Mouse (Mus musculus) heart, postnatal 10 days (tissue): ENCODE data around the gene Rem1. TPM values are rescaled to one million over a fixed set of nuclear protein-coding genes. Genes with fewer than 3 reads are reported as not detected.
A peak's percentile ranks its signal among the peaks of the same experiment; 100 is the strongest.

Experiments
- DNase-seq, 2 experiments: peaks; one replicate each; pipeline ENCODE4 v3.0.0; 2021
- intact Hi-C: fragments of 180-260 bp; cut with DNase I; formaldehyde crosslinking; loops from one replicate; pipeline ENCODE4 v1.15.1; 2025
- total RNA-seq, 2 experiments: library from RNA; stranded (reverse); gene quantifications; 2 replicates each; pipeline ENCODE4 v1.2.3; 2021

Gene Rem1
- total RNA-seq, 2 experiments from 2014 or later, result 12.9 to 15.3 TPM

DNA sequence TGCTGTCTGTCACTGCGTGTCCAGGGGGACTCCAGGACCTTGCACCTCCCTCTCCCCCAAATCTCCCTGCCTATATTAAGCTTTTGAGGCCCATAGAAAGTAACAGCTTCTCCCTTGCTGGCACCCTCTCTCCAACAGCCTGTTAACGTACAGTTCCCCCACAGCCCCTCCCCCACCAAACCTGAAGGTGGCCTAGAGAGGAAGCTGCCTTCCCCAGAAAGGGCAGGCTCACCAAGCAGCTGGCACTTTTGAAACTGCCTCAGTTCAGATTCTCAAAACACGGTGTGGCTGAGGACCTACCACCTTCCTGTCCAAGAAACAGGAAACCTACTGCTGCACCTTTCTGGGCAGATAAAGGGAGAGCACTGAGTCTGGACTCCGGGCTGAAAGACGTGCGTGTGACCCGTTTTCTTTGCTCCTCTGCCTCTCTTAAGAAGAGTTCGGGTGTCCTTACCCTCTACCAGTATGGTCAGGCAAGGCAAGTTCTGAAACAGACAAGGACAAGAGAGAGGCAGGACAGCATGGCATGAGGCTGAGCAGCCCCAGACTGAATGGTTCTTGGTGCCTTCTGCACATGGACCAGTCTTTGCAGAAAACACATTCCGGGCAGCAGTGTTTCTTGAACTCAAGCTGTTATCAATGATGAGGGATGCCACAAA lies 44.4 kb downstream of the Rem1 start:
- intact Hi-C loops, result no loop called here
- DNase-seq, result no peak

DNA sequence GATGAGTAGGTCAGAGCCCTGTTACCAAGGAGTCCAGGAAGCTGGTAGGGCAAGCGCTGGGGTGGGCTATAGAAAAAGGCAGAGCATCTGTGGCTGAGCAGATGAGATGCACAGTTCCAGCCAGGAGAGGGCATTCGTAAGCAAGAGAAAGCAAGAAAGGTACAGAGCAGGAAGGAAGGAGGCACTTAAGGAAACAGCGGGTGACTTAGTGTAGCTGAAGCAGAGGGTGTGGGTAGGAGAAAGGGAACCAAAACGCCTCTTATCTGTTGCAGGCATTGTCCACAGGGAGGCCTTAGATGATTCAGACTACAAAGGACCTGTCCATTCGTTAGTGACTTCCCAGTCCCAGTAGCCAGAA lies 44.9 kb downstream of the Rem1 start:
- DNase-seq, result peak; percentile 52 to 54
- intact Hi-C loops, result no loop called here

DNA sequence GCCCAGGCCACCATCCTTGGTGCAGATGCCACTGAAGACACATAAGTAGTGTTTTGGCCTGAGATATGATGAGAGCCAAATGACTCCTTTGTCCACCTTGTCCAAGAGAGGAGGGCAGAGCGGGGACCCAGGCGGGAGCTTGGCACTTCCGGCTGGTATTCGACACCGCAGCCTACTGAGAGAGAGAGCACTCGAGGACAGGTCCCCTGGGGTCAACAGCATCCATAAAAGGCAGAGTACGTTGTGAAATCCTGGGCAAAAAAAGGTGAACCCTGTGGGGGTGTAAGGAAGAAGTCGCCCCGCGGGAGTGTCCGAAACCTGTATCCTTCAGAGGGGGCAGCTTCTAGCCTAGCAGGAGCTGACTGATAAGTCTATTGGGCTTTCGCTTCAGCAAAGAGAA lies 45.4 kb downstream of the Rem1 start:
- no peak for DNase-seq
- intact Hi-C loops, result no loop called here

DNA sequence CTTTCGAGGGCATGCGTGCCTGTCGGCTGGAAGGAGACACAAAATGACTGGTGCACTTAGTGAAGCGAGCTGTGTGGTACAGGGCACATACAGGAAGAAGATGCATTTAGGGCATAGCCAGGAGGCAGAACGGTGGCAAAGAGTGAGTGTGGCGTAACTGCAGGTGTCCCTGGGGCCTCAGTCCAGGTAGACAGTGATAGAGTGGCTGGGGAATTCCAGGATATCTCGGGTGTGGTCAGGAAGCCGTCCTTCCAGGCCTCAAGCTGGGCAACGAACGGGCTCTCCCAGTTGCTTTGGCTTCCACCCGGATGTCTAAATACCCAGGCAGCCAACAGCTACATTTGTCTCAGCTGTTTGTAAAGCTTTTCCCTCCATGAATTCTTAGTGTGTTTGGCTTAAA lies 47.4 kb downstream of the Rem1 start:
- no peak for DNase-seq
- intact Hi-C loops, result no loop called here

DNA sequence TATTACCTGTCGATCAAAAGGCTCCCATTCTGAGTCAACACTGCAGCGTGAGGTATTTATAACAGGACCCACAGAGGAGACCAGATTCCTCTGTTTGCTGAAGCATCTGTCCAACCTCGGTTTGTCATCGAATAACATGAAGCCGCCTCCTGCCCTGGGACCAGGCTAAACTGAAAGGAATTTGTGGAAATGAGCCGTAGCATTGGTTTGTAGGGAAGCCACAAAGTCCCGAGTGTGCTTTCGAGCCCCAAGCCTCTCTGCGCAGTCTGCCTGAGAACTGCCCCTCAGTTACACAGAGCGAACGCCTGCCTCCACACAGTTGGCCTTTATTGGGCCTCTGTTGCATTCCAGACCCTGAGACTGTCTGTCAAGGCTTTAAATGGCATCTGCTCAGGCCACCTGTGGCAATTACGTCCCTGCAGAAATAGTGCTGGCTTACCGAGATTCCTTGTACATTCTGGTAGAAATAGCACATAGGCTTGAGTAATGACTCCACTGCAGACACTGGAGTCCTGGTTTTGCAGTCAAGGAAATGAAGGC lies 48.6 kb downstream of the Rem1 start:
- no peak for DNase-seq

DNA sequence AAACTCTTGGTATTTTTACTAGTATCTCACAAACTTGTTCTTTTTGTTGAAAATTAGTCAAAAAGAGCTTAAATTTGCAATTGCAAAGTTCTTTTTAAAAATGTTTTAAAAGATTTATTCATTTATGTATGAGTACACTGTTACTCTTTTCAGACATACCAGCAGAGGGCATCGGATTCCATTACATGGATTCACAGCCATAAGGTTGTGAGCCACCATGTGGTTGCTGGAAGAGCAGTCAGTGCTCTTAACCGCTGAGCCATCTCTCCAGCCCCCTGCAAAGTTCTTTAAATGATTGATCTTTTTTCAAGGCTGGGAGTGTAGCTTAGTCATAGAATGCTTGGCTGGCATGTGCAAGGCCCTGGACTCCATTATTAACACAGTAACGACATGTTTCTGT lies 51.6 kb downstream of the Rem1 start:
- intact Hi-C loops, result loop anchor here (5.0 kb wide), 1 partner anchor 61 kb away; no protein-coding TSS in a partner anchor

More for the DNA sequence above, 48.6 kb downstream of the Rem1 start:
- intact Hi-C loops, result loop anchor here (5.0 kb wide), 1 partner anchor 58 kb away; no protein-coding TSS in a partner anchor

DNA sequence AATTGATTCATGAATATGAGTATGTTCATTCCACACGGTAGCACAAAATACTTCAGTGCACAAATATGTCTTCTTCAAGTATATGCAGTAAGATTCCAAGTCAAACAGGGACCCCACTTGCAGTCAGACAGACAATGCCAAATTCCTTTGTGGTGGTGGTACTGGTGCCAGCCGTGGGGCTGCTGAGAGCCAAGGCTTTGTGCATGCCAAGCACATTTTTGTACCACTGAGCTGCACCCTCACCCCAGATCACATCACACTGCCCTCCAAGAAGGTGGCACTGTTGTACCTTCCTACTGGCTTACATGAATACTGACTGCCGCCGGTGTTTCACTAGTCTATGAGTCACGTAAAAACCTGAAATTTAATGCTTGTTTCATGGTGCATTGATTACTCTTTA lies 52.2 kb downstream of the Rem1 start:
- no peak for DNase-seq
- intact Hi-C loops, result loop anchor here (5.0 kb wide), 1 partner anchor 62 kb away; no protein-coding TSS in a partner anchor

More for the DNA sequence above, 51.6 kb downstream of the Rem1 start:
- peak; percentile 50 to 66 for DNase-seq

DNA sequence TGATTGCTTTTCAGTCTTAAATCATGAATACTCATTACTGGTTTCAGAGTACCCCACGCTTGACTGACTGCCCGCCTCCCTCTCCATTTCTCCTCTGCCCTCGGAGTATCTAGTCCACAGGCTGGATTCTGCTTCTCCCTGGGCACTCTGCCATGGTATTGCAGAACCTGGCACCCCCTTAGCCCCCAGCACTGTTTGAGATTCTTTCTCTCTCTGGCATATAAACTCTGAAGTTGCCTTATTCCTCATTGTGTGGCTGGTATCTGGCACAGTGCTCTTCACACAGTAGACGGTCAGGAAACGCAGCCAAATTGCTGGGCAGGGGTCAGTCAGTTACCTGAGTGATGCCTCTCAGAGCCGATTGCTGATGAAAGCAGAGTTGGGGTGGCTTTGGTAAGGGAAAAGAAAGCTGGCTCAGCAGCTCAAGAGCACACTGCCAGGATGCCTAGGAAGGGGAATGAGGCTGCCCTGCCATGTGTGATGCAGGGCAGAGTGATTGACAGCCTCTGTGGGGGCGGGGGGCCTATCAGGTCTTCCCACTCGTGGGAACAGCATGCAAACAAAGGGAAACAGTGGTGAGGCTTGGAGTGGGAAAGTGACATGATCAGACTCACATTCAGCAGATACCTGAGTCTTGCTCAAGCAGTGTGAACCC lies 53.1 kb downstream of the Rem1 start:
- intact Hi-C loops, result loop anchor here (5.0 kb wide), 1 partner anchor 63 kb away; no protein-coding TSS in a partner anchor
- DNase-seq, result no peak

DNA sequence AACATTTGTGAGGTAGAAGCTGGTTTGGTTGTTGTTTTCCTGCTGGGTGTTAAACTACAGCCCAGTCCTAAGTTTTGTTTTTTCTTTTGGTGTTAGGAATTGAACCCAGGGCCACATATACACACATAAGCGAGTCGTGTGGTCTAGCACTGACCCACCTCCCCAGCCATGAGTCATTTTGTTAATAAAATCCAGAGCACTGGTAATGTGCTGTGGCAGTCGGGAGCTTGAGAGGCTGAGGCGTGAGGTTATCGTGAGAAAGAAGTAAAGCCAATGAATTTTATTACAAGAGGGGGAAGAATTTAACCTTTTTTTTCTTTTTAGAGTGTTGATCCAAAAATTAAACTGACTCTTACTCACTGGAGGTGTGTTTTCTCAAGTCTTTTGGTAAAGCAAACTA lies 56.3 kb downstream of the Rem1 start:
- intact Hi-C loops, result no loop called here
- DNase-seq, result no peak

Other genes with a start within 250 kb of the Rem1 start
- gene Sox12, start 228.9 kb upstream of the Rem1 start, total RNA-seq, result 10 to 100 TPM; 26.3 to 37.8 TPM
- 10 to 100 TPM; 18.0 to 18.1 TPM for gene Zcchc3, start 211.9 kb upstream of the Rem1 start, total RNA-seq
- 1 to 10 TPM; 3.7 to 4.3 TPM for gene 6820408C15Rik, start 211.4 kb upstream of the Rem1 start, total RNA-seq
- gene Defb23, start 162.3 kb upstream of the Rem1 start, total RNA-seq, result not detected
- gene Defb20, start 149.9 kb upstream of the Rem1 start, total RNA-seq, result not detected
- not detected for gene Defb22, start 136.8 kb upstream of the Rem1 start, total RNA-seq
- gene Defb26, start 115.3 kb upstream of the Rem1 start, total RNA-seq, result not detected
- gene Defb28, start 108.7 kb upstream of the Rem1 start, total RNA-seq, result not detected
- not detected for gene Defb29, start 86.9 kb upstream of the Rem1 start, total RNA-seq
- not detected for gene Gm17416, start 57.6 kb upstream of the Rem1 start, total RNA-seq
- not detected for gene Defb21, start 54.2 kb upstream of the Rem1 start, total RNA-seq
- gene Defb19, start 46.6 kb upstream of the Rem1 start, total RNA-seq, result not detected
- gene Defb45, start 27.6 kb upstream of the Rem1 start, total RNA-seq, result not detected
- not detected for gene Defb36, start 22.6 kb upstream of the Rem1 start, total RNA-seq
- not detected for gene Defb25, start 3.9 kb upstream of the Rem1 start, total RNA-seq
- gene H13, start 42.5 kb downstream of the Rem1 start, total RNA-seq, result 10 to 100 TPM; 47.6 to 51.4 TPM
- gene Mcts2, start 60.1 kb downstream of the Rem1 start, total RNA-seq, result 10 to 100 TPM; 17.8 to 19.1 TPM
- 10 to 100 TPM; 72.9 to 84.2 TPM for gene Id1, start 109.3 kb downstream of the Rem1 start, total RNA-seq
- gene Cox4i2, start 127.2 kb downstream of the Rem1 start, total RNA-seq, result 10 to 100 TPM; 17.9 to 22.4 TPM
- 10 to 100 TPM; 40.0 to 72.4 TPM for gene Bcl2l1, start 204.8 kb downstream of the Rem1 start, total RNA-seq
- 10 to 100 TPM; 16.0 to 17.8 TPM for gene Tpx2, start 221.0 kb downstream of the Rem1 start, total RNA-seq